Mouse (Mus musculus): ENCODE measurements around the gene Lhfpl4.

Lhfpl4 gene

DNA sequence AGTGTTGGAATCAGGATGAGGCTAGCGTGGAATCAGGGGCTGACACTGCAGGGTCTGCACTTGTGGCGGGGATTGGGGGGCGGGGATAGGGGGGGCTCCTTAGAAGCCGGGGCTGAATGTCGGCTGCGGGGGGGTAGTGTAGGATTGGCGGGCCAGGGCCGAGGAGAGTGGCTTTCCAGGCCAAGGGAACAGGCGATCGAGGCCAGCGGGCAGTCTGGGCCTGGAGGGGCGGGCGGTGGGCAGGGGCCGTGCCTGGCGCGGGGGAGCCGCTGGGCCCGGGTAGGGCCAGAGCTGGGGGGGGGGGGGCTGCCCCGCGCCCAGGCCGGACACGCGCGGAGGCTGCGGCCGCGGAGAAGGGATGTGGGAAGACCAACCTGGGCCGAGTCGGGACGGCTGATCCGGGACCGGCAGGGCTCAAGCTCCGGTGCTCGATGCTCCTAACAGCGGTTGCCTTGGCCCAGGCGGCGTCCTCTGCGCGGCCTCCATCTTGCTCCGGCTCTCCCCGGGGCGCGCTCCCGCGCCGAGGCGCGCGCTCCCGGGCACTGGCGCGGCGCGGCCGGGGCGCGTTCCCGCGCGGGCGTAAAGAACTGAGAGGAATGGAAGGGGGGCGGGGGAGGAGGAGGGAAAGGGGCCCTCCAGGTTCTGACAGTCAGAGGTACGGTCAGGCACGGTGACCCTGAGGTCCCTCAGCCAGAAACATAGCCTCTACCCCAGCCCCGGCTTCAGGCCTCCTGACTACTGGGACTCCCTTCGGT is at the start of gene Lhfpl4:
TSS of gene Lhfpl4 (minus strand) at position 544 of the 755 bp plus-strand sequence.
- peak in 1 of 2 experiments; percentile 5 for DNase-seq

DNA sequence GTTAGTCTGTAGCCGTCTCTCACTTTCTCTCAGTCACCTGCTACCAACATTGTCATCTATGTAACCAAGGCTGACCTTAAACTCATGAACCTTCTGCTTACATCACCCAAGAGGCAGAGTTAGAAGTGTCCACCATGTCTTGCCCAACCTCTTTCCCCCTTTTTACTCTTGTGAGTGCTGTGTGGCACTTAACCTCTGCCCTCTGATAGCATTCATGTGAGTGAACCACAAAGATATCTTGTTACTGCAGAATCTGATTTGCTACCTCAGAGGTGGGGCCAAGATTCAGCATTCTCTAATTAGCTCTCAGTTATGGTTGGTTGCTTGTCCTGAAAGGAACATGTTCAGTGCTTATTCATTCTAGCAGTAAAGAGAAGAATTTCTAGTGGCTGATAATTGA is 47.6 kb upstream of the Lhfpl4 start:
- DNase-seq, result peak in 1 of 2 experiments; percentile 1

DNA sequence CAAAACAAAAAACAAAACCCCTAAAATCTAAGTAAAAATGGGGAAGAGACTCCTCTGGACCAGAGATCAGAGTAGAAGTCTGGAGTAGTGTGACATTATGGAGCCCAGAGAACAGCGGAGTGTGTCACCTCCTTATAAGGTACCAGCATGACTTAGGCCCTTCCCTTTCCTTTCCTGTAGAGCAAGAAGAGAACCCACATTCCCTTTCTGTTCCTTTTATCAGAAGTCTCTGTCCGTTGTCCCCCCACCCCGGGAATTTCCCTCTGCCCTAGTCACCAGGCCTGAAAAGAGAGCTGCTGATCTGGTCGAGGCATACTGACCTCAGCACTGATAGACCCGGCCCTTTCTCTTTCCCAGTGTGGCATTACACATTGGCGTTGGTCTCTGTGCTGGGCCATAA is 43.3 kb upstream of the Lhfpl4 start:
- DNase-seq, result peak in 1 of 2 experiments; percentile 25

DNA sequence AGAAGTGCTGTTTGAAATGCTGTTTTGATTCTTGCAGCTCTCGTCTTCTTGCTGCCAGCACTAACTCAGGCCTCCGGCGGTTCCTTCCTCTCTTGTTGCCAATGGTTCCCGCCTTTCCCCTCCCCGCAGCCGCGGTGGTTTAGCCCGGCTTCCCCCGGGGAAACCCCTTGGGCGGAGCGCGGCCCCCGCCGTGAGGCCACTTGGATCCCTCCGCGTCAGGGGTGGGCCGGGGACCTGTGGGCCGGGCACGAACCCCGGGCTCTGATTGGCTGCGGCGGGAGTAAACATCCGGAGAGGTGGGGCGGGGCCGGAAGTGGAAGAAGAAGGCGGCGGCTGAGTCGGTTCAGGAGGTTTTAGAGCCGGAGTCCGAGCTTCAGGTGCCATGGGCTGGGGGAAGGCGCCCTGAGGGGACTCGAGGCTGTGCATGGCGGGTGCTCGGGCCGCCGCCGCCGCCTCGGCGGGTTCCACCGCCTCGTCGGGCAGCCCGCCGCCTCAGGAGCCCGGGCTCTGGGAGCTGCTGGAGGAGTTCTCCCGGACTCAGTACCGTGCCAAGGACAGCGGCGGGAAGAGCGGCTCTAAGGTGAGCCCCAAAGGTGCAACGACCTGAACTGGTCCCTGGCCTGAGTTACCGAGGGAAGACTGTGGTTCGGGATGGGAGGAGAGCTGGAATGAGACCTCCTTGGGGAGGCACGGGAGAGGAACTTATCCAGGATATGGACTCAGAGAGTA is 42.5 kb upstream of the Lhfpl4 start, which contains the start of gene Mtmr14:
TSS of gene Mtmr14 (plus strand) at position 302 of the 729 bp plus-strand sequence.
- peak; percentile 99 for DNase-seq

DNA sequence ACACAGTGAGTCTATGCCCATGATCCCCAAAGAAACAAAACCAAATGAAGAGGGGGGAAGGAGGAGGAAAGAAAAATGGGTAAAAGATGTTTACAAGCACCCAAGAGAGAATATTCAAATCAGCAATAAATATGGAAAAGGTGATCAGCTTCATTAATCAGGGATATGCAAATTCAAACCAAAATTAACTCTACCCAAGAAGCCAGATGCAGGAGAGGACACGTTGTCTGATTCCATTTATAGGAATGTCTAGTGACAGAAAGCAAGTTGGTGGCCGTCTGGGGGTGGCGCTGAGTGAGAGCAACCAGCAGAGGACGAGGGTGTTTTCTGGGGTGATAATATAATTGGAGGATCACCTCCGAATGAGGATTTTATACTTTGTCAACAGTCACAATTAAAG is 40.0 kb upstream of the Lhfpl4 start:
- DNase-seq, result no peak

- no peak for DNase-seq
Measured at GRCm38 (mm10) chr6:113226705-113227104, 31.5 kb upstream of the Lhfpl4 start.

GRCm38 (mm10) chr6:113225798-113226197 is 30.6 kb upstream of the Lhfpl4 start:
- no peak for DNase-seq

GRCm38 (mm10) chr6:113216280-113216679 is 21.1 kb upstream of the Lhfpl4 start:
- DNase-seq, result no peak

DNA sequence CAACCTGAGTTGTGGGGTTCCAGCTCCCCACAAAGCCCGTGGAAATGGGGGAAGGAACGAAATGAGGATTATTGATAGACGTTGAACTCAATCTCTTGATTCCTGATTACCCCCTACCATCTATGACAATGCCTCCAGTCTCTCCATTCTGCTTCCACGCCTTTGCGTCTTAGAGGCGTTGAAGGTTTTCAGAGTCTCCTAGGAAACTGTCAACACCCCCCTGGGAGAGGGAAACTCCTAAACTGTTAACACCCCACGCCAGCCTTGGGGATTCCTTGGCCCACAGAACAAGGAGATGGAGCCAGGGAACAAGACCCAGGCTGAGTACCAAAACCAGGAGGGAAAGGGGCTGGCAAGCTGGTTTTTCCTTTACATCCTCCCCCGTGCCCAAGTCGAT is 410 bp upstream of the Lhfpl4 start:
- no peak for DNase-seq

DNA sequence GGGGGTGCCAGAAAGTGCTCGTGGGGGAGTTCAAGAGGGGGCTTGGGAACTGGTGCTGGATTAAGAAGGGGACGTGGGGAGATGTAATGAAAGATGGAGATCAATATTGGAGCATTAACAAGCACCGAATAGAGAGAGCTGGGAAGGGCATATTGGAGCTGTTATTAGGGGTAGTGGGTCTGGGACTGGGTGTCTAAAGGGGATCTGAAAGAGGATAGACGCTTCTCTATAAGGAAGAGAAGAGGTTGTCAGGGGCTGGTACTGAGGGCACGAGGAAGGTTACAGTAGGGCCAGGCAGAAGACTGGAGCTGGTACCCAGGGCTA is 705 bp downstream of the Lhfpl4 start:
- DNase-seq, result no peak

DNA sequence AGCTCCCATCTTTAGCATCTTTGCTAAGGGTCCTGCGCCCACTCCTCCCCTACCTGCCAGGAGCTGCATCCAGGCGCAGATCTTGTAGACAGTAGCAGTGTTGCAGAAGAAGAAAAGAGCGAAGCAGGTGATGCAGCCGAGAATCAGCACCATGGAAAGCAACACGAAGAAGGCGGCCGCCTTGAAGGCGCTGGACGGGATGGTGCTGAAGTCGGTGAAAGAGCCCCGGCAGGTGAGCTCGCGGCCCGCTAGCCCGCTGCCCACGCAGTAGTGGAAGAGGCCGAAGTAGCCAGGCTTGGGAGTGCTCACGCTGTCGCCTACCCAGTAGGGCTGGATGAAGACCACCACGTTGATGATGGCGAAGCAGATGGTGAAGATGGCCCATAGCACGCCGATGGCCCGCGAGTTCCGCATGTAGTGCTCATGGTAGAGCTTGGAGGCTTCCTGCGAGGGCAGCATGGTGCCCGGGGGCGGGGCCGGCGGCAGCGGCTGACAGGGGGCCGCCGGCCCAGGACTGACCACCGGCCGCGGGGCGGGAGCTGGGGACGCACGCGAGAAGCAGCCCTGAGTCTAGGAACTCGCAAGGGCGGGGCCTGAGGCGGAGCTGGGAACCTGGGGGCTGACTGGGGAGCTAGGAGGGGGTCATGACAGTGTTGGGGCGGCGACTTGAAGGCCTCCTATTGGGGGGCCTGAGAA is 1.3 kb downstream of the Lhfpl4 start:
- DNase-seq, result peak; percentile 25 to 72

- no peak for DNase-seq
Measured at GRCm38 (mm10) chr6:113184866-113185525, 10.2 kb downstream of the Lhfpl4 start.

- peak; percentile 6 to 38 for DNase-seq
Measured at GRCm38 (mm10) chr6:113184163-113184562, 11.0 kb downstream of the Lhfpl4 start.

DNA sequence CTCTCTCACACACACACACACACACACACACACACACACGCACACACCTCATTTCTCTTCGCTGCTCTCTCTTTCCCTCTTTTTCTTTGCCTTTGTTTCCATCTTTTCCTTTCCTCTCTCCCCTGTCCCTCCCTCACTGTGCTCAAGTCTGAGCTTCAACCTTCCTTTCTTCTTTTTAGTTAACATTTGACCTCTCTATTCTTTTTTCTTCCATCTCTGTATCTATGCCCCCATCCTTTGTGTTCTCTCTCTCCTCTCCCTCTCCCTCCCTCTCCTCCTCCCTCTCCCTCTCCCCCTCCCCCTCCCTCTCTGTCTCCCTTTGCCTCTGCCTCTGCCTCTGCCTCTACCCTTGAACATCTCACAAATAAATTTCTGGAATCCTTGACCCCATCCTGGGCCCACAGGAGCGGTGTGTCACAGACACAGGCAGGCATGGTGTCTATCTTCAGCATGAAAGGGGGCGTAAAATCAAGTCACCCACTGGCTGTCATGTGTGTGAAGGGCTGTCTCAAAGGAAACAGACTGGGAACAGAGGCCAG is 15.9 kb downstream of the Lhfpl4 start:
- DNase-seq, result no peak

DNA sequence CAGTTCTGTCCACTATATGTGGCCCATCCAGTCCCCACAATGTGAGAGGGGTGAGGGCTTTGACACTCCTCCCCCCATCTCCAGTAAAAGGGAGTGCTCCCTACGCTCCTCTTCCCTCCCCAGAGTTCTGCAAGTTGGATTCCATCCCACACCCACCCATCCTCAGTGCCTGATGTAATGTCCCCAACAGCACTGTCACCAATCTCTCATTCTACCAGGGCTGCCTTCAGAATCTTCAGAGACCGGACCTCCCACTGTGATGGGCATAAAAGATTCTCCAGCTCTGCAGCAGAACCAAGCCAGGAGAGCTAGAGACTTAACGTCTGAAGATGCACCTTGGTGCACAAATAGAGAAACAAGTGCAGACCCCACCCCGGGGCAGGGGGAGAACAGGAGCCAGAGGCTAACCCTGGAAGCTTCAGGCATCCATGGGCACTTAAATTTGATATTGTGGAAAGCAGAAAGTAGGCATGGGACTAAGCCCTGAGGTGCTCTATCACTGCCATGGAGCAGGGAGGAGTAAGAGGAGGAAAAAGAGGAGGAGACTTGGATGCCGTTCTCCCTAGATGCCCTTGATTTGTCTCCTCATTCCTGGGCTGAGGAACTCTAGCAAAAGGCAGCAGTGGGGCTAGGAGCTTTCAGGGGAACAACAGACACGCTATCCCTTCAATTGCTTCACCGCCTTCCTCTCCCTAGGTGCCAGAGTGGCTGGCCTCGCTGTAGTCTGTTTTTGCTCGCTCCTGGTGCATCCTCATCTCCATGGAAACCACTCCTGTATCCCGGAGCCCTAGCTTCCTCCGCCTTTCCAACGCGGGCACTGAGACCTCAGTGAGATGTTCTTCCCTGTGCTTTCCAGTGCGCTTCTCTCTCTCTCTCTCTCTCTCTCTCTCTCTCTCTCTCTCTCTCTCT is 16.6 kb downstream of the Lhfpl4 start:
- no peak for DNase-seq

DNA sequence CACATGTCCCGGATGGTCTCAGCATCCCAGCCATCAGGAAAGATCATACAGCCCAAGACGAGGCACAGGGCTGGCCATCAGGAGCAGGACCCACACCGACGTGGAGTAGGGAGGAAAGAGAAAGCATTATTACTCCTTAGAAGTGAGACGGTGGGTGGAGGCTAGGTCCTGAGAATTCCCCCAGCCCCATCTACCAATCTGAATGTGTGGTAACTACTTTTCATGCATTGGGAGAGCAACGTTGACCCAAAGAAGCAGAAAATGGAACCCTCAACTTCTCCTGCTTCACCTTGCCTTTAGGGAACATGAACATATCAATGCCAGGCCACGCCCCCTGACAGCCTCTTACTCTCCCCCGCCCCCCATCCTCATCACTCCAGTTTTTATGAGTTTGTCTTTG is 18.6 kb downstream of the Lhfpl4 start:
- DNase-seq, result no peak

DNA sequence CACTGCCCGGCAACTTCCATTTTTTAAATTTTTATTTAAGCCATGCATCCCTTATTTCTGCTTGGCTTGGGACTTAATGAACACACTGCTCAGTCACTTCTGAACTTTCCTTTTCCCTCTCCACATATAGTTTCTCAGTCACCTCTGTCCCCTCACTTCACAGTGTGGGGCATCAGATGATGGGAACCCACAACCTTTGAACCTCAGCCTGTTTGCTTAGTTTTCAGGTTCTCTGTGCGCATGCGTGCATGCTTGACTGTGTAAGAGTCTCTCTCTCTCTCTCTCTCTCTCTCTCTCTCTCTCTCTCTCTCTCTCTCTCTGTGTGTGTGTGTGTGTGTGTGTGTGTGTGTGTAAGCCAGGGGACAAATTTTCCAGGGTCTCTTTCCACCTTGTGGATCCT is 19.7 kb downstream of the Lhfpl4 start:
- DNase-seq, result no peak

GRCm38 (mm10) chr6:113172568-113172967 is 22.6 kb downstream of the Lhfpl4 start:
- DNase-seq, result peak; percentile 47 to 82

DNA sequence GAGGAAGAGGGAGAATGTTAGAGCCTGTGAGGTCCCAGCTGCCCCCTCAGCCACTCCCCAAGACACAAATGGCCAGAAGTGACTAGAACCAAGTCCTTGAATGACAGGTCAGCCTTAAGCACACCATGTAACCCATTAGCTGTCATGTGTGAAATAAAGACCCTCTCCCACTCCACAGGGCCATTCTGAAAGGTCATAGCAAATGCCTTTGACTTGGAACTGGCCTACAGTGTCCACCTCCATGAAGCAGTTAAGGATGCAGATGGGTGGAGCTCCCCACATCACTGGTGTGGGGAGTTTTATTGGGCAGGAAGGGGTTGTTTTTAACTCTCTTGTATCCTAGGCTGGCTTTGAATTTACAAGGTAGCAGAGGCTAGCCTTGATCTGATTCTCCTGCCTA is 23.2 kb downstream of the Lhfpl4 start:
- DNase-seq, result no peak

GRCm38 (mm10) chr6:113170651-113171050 is 24.5 kb downstream of the Lhfpl4 start:
- DNase-seq, result no peak

DNA sequence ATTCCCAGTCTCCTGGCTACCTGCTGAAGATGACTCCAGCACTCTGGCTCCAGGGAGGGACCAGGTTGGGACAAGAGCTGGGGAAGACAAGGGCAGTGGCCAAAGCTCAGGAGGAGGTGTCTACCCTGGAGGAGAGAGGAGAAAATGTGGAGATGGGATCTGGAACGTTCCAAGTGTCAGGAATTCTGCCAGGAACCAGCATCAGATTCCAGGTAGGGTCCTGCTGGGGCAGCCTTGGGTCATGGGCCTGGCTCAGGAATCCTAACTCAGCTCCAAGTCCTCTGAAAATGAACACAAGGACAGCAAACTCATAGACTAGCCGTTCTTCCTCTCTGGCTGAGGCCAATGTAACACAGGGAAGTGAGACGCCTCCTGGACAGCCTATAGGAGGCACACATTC is 25.3 kb downstream of the Lhfpl4 start:
- no peak for DNase-seq

Measured in kidney, postnatal 36 days (tissue).